Mouse (Mus musculus) liver, postnatal 0 days (tissue): Measurements from ENCODE around the gene Phospho1. TPM values are rescaled to one million over a fixed set of nuclear protein-coding genes. Genes with fewer than 3 reads are reported as not detected.
"Not testable (repeated sequence)": the region's sequence is repeated elsewhere in the genome, so short reads cannot be mapped to it uniquely, and the experiment has no call there.

Experiments used
- ATAC-seq: fragments of 200-750 bp; cut with Nextera tagmentation; 2 replicates; pipeline ENCODE4 v1.8.0; 2017; ENCODE audit warnings: mild to moderate bottlenecking, moderate library complexity
- DNase-seq: peaks from one replicate; pipeline ENCODE4 v3.0.0-alpha.2; 2016
- H3K27ac ChIP-seq: fragments of 300-500 bp; sonication (generic); 2 replicates; pipeline ENCODE4 v1.5.1; 2014; ENCODE audit warnings: antibody characterized with exemption, moderate library complexity, mild to moderate bottlenecking, low read depth
- H3K27me3 ChIP-seq: fragments of 300-500 bp; sonication (generic); 2 replicates; pipeline ENCODE4 v1.6.1; 2014; ENCODE audit warnings: low read length, control low read depth, mixed read lengths; ENCODE audit not compliant: insufficient read depth
- H3K36me3 ChIP-seq: fragments of 300-500 bp; sonication (generic); replicated peaks from 2 replicates; pipeline ENCODE4 v1.6.1; 2014; ENCODE audit warnings: mild to moderate bottlenecking, control low read depth, low read length, moderate library complexity, mixed read lengths; ENCODE audit not compliant: insufficient read depth
- H3K4me1 ChIP-seq: fragments of 300-500 bp; sonication (generic); 2 replicates; pipeline ENCODE4 v1.6.1; 2014; ENCODE audit warnings: antibody characterized with exemption, mild to moderate bottlenecking, control low read depth; ENCODE audit not compliant: insufficient read depth
- H3K4me2 ChIP-seq: fragments of 300-500 bp; sonication (generic); 2 replicates; pipeline ENCODE4 v1.6.1; 2014; ENCODE audit warnings: low read depth, mild to moderate bottlenecking, low read length, moderate library complexity, mixed read lengths
- H3K4me3 ChIP-seq: fragments of 300-500 bp; sonication (generic); 2 replicates; pipeline ENCODE4 v1.5.1; 2014; ENCODE audit warnings: low read depth, low read length
- H3K9ac ChIP-seq: fragments of 300-500 bp; sonication (generic); replicated peaks from 2 replicates; pipeline ENCODE4 v1.6.1; 2014; ENCODE audit warnings: mild to moderate bottlenecking, moderate library complexity
- H3K9me3 ChIP-seq: fragments of 300-500 bp; sonication (generic); 2 replicates; pipeline ENCODE4 v1.6.1; 2016; ENCODE audit warnings: mild to moderate bottlenecking, control low read depth, low read length, mixed read lengths
- CTCF ChIP-seq: sonication (generic); IDR thresholded peaks from 2 replicates; pipeline ENCODE4 v1.5.1; 2016; ENCODE audit warnings: antibody characterized with exemption, low read depth
- EP300 ChIP-seq: IDR thresholded peaks from 2 replicates; pipeline ENCODE4 v1.6.1; 2016; ENCODE audit warnings: antibody characterized with exemption, low read depth, mild to moderate bottlenecking
- WGBS: fragments of 180-500 bp; shearing (Covaris S2); extraction: QIAGEN DNeasy Blood & Tissue Kit; methylation state at CpG from one replicate; pipeline ENCODE4 v1.1.7; 2014; ENCODE audit not compliant: insufficient replicate concordance; 5-methylcytosine and 5-hydroxymethylcytosine counted together
- polyA plus RNA-seq: library from polyadenylated mRNA; unstranded; fragments of >200 nt; fragmentation: Nextera tagmentation; extraction: Ambion mirVana; gene quantifications from 2 replicates; pipeline ENCODE4 v1.2.1, GENCODE M21; 2015

The Phospho1 gene
- polyA plus RNA-seq, 1 experiment from 2014 or later = 1.9 TPM

DNA sequence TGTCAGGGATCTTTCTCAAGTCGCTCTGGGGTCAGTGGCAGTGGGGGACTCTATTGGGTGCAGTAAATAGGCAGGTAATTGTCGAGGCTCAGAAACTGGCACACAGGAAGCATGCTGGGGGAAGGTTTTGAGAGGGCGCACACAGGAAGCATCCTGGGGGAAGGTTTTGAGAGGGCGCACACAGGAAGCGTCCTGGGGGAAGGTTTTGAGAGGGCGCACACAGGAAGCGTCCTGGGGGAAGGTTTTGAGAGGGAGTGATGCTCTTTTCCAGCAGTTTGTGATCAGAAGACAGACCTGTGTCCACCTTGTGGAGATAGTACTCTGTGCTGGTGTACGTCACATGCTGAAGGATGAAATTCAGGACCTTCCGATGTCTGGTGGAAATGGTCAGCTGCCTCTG is 51.5 kb downstream of the Phospho1 start:
- Histone ChIP-seq H3K4me1 (no peaks in the 10 kb centered on the region), H3K4me2 (no peak overlapping the region), H3K9me3 (no peaks in the 10 kb centered on the region), H3K27ac (no peak overlapping the region), H3K27me3 (no peaks in the 10 kb centered on the region), H3K9ac (no peak overlapping the region), H3K36me3 (no peaks in the 10 kb centered on the region), H3K4me3 (no peak overlapping the region)
- no peak; the same call in 1 of the 2 replicates for ATAC-seq
- no peak for TF ChIP-seq EP300
- TF ChIP-seq CTCF = no peak
- WGBS = 24% methylated on average over 9 of the region's 9 CpGs
- DNase-seq = no peak

DNA sequence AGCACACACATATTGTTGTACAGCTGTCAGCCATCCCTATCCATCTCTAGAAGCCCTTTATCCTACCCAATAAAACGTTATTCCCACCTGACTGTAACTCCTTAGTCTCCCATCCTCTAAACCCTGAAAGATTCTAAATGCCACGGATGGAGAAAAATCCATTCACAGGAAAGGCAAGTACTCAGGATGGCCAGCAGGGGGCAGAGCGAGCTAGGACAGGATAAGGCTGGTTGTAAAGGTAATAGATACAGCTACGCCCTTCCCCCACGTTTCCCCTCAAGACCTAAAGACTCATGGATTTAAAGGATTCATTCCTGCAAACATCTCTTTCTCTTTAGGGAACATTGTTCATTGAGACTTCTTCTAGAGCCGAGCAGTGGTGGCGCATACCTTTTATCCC is 52.0 kb downstream of the Phospho1 start:
- DNase-seq (peak; percentile 81), ATAC-seq (no peak)
- Histone ChIP-seq H3K4me1 (no peaks in the 10 kb centered on the region), H3K27me3 (no peaks in the 10 kb centered on the region), H3K4me3 (no peak overlapping the region), H3K36me3 (no peaks in the 10 kb centered on the region), H3K4me2 (no peak overlapping the region), H3K9ac (no peak overlapping the region), H3K9me3 (no peaks in the 10 kb centered on the region), H3K27ac (no peak overlapping the region)
- peak; percentile 93 for TF ChIP-seq CTCF
- TF ChIP-seq EP300 = no peak
- WGBS = 21% methylated on average over 7 of the region's 7 CpGs

DNA sequence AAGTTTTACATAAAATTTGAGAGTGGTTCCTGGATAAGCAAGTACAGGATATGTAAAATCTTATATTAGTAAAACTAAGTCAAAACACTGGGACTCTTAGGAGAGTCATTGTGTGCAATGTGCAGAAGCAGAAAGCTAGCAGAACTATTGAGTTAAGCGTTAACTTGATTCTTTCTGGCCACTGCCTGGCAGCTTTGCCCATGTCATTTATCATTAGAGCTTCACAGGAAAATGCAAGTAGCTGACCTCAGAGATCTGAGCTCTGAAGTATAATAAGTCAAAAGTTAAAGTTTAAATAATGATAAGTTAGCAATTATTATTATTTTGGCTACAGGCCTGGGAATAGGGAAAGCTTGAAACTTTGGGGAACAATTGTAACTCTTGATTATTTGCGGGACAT is 55.6 kb downstream of the Phospho1 start:
- H3K4me3 ChIP-seq, H3K36me3 ChIP-seq, H3K9ac ChIP-seq, H3K27me3 ChIP-seq, H3K4me1 ChIP-seq, DNase-seq, H3K9me3 ChIP-seq, ATAC-seq, H3K27ac ChIP-seq, H3K4me2 ChIP-seq: not testable (repeated sequence)
- WGBS = 84% methylated on average over 2 of the region's 2 CpGs

Other genes with a start within 250 kb of the Phospho1 start
- 1.3 and 1.7 TPM in 2 replicates for gene Ngfr, start 236.8 kb upstream of the Phospho1 start, polyA plus RNA-seq
- gene Phb, start 157.5 kb upstream of the Phospho1 start, polyA plus RNA-seq = 236 and 246 TPM in 2 replicates
- 5.0 and 5.6 TPM in 2 replicates for gene Zfp652, start 111.8 kb upstream of the Phospho1 start, polyA plus RNA-seq
- 0.18 and 0.31 TPM in 2 replicates for gene B130006D01Rik, start 100.9 kb upstream of the Phospho1 start, polyA plus RNA-seq
- gene Gngt2, start 12.7 kb downstream of the Phospho1 start, polyA plus RNA-seq = 30.2 and 32.2 TPM in 2 replicates
- gene Abi3, start 18.0 kb downstream of the Phospho1 start, polyA plus RNA-seq = 9.8 and 10.2 TPM in 2 replicates
- 0.14 and 0.18 TPM in 2 replicates for gene B4galnt2, start 90.4 kb downstream of the Phospho1 start, polyA plus RNA-seq
- gene Igf2bp1, start 181.4 kb downstream of the Phospho1 start, polyA plus RNA-seq = 1.6 and 2.8 TPM in 2 replicates
- gene Gip, start 200.0 kb downstream of the Phospho1 start, polyA plus RNA-seq = not detected in 2 replicates
- 46.9 and 47.5 TPM in 2 replicates for gene Snf8, start 210.4 kb downstream of the Phospho1 start, polyA plus RNA-seq
- 11.5 and 12.3 TPM in 2 replicates for gene Ube2z, start 240.9 kb downstream of the Phospho1 start, polyA plus RNA-seq